Mouse (Mus musculus) myocyte (in vitro differentiated cells): ENCODE measurements at regions not wholly inside any gene's neighbourhood (a gene's known extent, or its start where the extent isn't known, plus 50 kb on each side); places are given as distances from the start of the nearest gene placed in this dataset.

Experiments used
- H3K27me3 ChIP-seq: one replicate; pipeline ENCODE4 v1.6.1; 2011; ENCODE audit not compliant: control insufficient read depth, insufficient read depth, insufficient read length
- H3K36me3 ChIP-seq: one replicate; pipeline ENCODE4 v1.6.1; 2011; ENCODE audit not compliant: control insufficient read depth, insufficient read depth
- H3K4me2 ChIP-seq: one replicate; pipeline ENCODE4 v1.6.1; 2011; ENCODE audit warnings: low read depth, control low read depth
- H3K4me3 ChIP-seq: one replicate; pipeline ENCODE4 v1.5.1; 2011; ENCODE audit warnings: mild to moderate bottlenecking, control low read depth, moderate library complexity
- H3K79me2 ChIP-seq: one replicate; pipeline ENCODE4 v1.6.1; 2011; ENCODE audit not compliant: control insufficient read depth, insufficient read depth
- H3ac ChIP-seq: one replicate; pipeline ENCODE4 v1.6.1; 2011; ENCODE audit not compliant: control insufficient read depth, insufficient read length
- CEBPB ChIP-seq: IDR thresholded peaks from 2 replicates; pipeline ENCODE4 v1.6.1; 2011; ENCODE audit warnings: mild to moderate bottlenecking, moderate library complexity; ENCODE audit not compliant: poor library complexity, insufficient read depth, severe bottlenecking
- E2F4 ChIP-seq: IDR thresholded peaks from one replicate; pipeline ENCODE4 v1.6.1; 2011; ENCODE audit warnings: mild to moderate bottlenecking, control low read depth, moderate library complexity; ENCODE audit not compliant: insufficient read depth
- MAX ChIP-seq: IDR thresholded peaks from one replicate; pipeline ENCODE4 v1.6.1; 2011; ENCODE audit warnings: low read depth, mild to moderate bottlenecking, control low read depth
- MYOD1 ChIP-seq, 3 experiments: IDR thresholded peaks; one replicate each; pipeline ENCODE4 v1.6.1; 2011; ENCODE audit warnings: control low read depth in 2 of 3, low read depth in 2 of 3, mild to moderate bottlenecking in 2 of 3, moderate library complexity in 1 of 3; ENCODE audit not compliant: insufficient read length in 2 of 3, control insufficient read depth in 1 of 3
- MYOG ChIP-seq, 3 experiments: IDR thresholded peaks; one replicate each; pipeline ENCODE4 v1.6.1; 2011; ENCODE audit warnings: control low read depth in 2 of 3, low read depth in 2 of 3, mild to moderate bottlenecking in 2 of 3; ENCODE audit not compliant: insufficient read length in 2 of 3, control insufficient read depth in 1 of 3, insufficient read depth in 1 of 3
- POLR2A ChIP-seq: IDR thresholded peaks from one replicate; pipeline ENCODE4 v1.6.1; 2011; ENCODE audit warnings: low read depth, mild to moderate bottlenecking, control low read depth, moderate library complexity; ENCODE audit not compliant: insufficient read length
- POLR2AphosphoS2 ChIP-seq: IDR thresholded peaks from one replicate; pipeline ENCODE4 v1.6.1; 2011; ENCODE audit warnings: low read depth, control low read depth; ENCODE audit not compliant: insufficient read length
- REST ChIP-seq: IDR thresholded peaks from one replicate; pipeline ENCODE4 v1.6.1; 2011; ENCODE audit warnings: mild to moderate bottlenecking, control low read depth, moderate library complexity; ENCODE audit not compliant: insufficient read depth, insufficient read length
- SRF ChIP-seq: IDR thresholded peaks from one replicate; pipeline ENCODE4 v1.6.1; 2011; ENCODE audit warnings: low read depth; ENCODE audit not compliant: control insufficient read depth, insufficient read length
- TCF12 ChIP-seq: IDR thresholded peaks from one replicate; pipeline ENCODE4 v1.6.1; 2011; ENCODE audit warnings: mild to moderate bottlenecking, control low read depth; ENCODE audit not compliant: poor library complexity, insufficient read depth, severe bottlenecking
- TCF3 ChIP-seq: IDR thresholded peaks from one replicate; pipeline ENCODE4 v1.6.1; 2011; ENCODE audit warnings: low read depth, control low read depth; ENCODE audit not compliant: insufficient read length
- USF1 ChIP-seq: IDR thresholded peaks from one replicate; pipeline ENCODE4 v1.6.1; 2011; ENCODE audit warnings: low read depth, mild to moderate bottlenecking, control low read depth, moderate library complexity

DNA sequence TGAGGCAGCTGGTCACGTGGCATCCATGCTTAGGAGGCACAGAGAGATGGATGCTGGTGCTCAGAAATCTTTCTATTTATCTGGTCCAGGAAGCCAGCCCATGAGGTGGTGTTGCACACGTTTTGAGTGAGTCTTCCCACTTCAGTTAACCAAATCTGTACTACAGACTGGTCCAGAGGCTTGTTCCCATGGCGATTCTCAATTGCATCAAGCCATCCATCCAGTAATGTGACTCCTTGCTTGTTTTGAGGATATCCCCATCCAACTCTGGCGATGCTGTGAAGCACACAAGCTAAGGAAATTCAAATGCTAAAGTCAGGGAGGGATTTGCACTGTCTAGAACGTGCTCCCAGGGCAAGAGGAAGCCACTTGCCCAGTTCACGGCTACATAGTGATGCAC is 66.8 kb downstream of the 1700001O22Rik start:
- H3K79me2 ChIP-seq: no peaks in the 10 kb centered on the region
- no peak overlapping the region for H3K4me2 ChIP-seq
- H3K27me3 ChIP-seq: no peaks in the 10 kb centered on the region
- TF ChIP-seq USF1: no peak
- TF ChIP-seq REST: no peak
- TF ChIP-seq MYOD1 (IDR thresholded peaks at IDR 0.05; ENCODE audit: control insufficient read depth in 1 of 3, insufficient read length in 2 of 3, low read depth in 2 of 3): no peak
- no peak for TF ChIP-seq POLR2AphosphoS2
- no peak for TF ChIP-seq CEBPB
- TF ChIP-seq E2F4: no peak
- TF ChIP-seq TCF12: no peak
- no peak for TF ChIP-seq TCF3
- TF ChIP-seq POLR2A: no peak
- no peak for TF ChIP-seq MYOG (IDR thresholded peaks at IDR 0.05; ENCODE audit: control insufficient read depth in 1 of 3, insufficient read depth in 1 of 3, insufficient read length in 2 of 3, low read depth in 2 of 3)
- no peak for TF ChIP-seq SRF
- no peak for TF ChIP-seq MAX
- H3ac ChIP-seq: no peak overlapping the region
- no peaks in the 10 kb centered on the region for H3K36me3 ChIP-seq
- H3K4me3 ChIP-seq: no peak overlapping the region

DNA sequence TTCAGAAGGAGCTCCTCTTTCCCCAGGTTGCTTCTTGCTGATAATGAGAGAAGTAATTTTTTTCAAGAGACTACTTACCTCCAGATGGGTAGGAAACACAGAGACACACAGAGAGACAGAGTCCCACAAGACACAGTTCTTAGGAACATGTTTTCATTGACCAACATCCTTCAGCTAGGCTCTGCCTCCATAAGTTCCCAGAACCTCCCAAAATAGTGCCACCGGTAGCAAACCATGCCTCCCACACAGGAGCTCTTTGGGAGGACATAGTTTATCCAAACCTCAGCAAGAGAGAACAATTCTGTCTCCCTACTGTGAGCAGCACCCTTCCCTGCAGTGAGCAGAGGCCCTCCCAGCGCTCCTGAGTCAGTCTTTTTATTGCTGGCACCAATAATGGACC is 67.2 kb downstream of the 1700001O22Rik start:
- TF ChIP-seq CEBPB (no peak), POLR2AphosphoS2 (no peak), SRF (no peak), TCF12 (no peak), USF1 (no peak), E2F4 (no peak), MYOG (IDR thresholded peaks at IDR 0.05; ENCODE audit: control insufficient read depth in 1 of 3, insufficient read depth in 1 of 3, insufficient read length in 2 of 3, low read depth in 2 of 3) (no peak), MAX (no peak), TCF3 (no peak)
- Histone ChIP-seq H3K4me3 (no peak overlapping the region), H3K79me2 (no peaks in the 10 kb centered on the region), H3K27me3 (no peaks in the 10 kb centered on the region), H3ac (no peak overlapping the region), H3K4me2 (no peak overlapping the region), H3K36me3 (no peaks in the 10 kb centered on the region)

DNA sequence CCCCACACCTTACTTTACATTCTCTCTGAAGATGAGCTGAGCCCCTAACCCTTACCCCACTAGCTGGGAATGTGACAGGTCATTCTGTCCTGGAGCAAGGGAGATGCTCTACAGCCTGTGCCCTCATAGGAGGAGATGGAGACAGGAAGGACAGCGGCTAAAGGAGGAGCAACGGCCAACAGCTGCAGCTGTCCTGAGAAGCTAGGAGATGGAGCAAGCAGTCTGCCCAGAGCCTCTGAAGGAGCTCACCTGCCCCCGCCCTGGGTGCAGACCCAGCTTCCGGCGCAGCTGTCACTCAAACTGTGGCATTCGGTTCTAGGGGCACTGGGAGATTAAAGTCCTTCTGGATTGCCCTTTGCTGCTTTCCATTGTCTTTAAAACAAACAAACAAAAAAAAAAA is 69.6 kb downstream of the 1700001O22Rik start:
- TF ChIP-seq MYOD1 (IDR thresholded peaks at IDR 0.05; ENCODE audit: control insufficient read depth in 1 of 3, insufficient read length in 2 of 3, low read depth in 2 of 3): peak in 2 of 3 experiments; percentile 61 to 78
- peak in 2 of 3 experiments; percentile 58 to 70 for TF ChIP-seq MYOG (IDR thresholded peaks at IDR 0.05; ENCODE audit: control insufficient read depth in 1 of 3, insufficient read depth in 1 of 3, insufficient read length in 2 of 3, low read depth in 2 of 3)
- TF ChIP-seq USF1: no peak
- Histone ChIP-seq H3K4me3 (no peak overlapping the region), H3K27me3 (no peaks in the 10 kb centered on the region), H3K36me3 (no peaks in the 10 kb centered on the region), H3K79me2 (no peaks in the 10 kb centered on the region), H3ac (no peak overlapping the region), H3K4me2 (no peak overlapping the region)

DNA sequence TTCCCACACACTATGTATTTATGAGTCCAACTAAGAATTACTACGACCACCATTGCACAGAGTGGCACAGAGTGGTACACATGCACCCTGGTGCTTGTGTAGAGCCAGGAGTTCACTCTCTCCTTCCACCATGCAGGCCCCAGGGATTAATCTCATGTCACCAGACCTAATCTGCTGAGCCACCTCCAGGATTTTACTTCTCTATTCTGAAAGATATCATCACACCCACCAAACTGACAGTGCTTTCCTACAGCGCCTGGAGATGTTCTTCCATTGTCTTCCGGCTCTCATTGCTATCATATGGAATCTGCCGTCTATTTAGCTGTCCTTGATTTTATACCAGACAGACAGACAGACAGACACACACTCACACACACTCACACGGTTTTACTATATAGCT is 71.6 kb downstream of the 1700001O22Rik start:
- H3K36me3 ChIP-seq: no peaks in the 10 kb centered on the region
- no peaks in the 10 kb centered on the region for H3K79me2 ChIP-seq
- H3K4me3 ChIP-seq: no peak overlapping the region
- H3K4me2 ChIP-seq: no peak overlapping the region
- TF ChIP-seq USF1 (no peak), POLR2A (no peak), CEBPB (no peak), POLR2AphosphoS2 (no peak), MYOD1 (IDR thresholded peaks at IDR 0.05; ENCODE audit: control insufficient read depth in 1 of 3, insufficient read length in 2 of 3, low read depth in 2 of 3) (no peak), REST (no peak), MAX (no peak), E2F4 (no peak), TCF12 (no peak), MYOG (IDR thresholded peaks at IDR 0.05; ENCODE audit: control insufficient read depth in 1 of 3, insufficient read depth in 1 of 3, insufficient read length in 2 of 3, low read depth in 2 of 3) (no peak)
- H3K27me3 ChIP-seq: no peaks in the 10 kb centered on the region
- no peak overlapping the region for H3ac ChIP-seq

DNA sequence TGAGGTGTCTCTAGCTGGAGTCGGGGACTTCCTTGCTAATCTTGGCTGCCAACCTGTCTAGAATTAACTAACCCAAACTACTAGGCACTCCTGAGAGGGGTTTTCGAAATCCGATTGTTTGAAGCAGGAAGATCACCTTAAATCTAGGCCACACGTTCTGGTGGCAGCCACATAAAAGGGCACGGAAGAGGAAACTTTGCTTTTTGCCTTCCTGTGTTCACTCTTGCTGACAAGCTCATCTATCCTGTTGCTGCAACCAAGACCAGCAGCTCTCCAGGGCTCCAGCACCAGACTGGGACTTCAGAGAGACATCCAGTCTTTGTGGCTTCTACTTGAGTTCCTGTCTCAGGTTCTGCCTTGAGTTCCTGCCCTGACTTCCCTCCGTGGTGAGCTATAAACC is 75.5 kb downstream of the 1700001O22Rik start:
- Histone ChIP-seq H3K27me3 (no peaks in the 10 kb centered on the region), H3K4me2 (no peak overlapping the region), H3K36me3 (no peaks in the 10 kb centered on the region), H3K79me2 (no peaks in the 10 kb centered on the region), H3K4me3 (no peak overlapping the region), H3ac (no peak overlapping the region)
- TF ChIP-seq REST: no peak
- TF ChIP-seq TCF3: no peak
- TF ChIP-seq USF1: no peak
- TF ChIP-seq POLR2AphosphoS2: no peak
- no peak for TF ChIP-seq TCF12
- no peak for TF ChIP-seq MYOG (IDR thresholded peaks at IDR 0.05; ENCODE audit: control insufficient read depth in 1 of 3, insufficient read depth in 1 of 3, insufficient read length in 2 of 3, low read depth in 2 of 3)
- TF ChIP-seq E2F4: no peak
- no peak for TF ChIP-seq MYOD1 (IDR thresholded peaks at IDR 0.05; ENCODE audit: control insufficient read depth in 1 of 3, insufficient read length in 2 of 3, low read depth in 2 of 3)
- no peak for TF ChIP-seq SRF
- TF ChIP-seq POLR2A: no peak
- TF ChIP-seq MAX: no peak
